In genomic region chr1:89751344-89751743, GRCm38 (mm10) we compare ENCODE assay signal across 9 mouse cellular contexts.
DNase-seq lines count a peak whose midpoint lies in the region; ATAC-seq and TF ChIP-seq lines count a peak whose summit lies in the region.
"Had no signal": no experiment of that assay in that cellular context is flagged by ENCODE, and none has a peak within 500 bp of the region (broad histone marks: within the 10 kb centered on the region; RNA-seq: fewer than 3 reads in every experiment).

No protein-coding gene starts in this region.

- H3K27me3 ChIP-seq in hindbrain, embryonic 11.5 days (ENCODE audit: control insufficient read depth, insufficient read depth, low read length), result peaks cover 3% of the 10 kb centered on the region; the same call in 1 of the 2 replicates
- peaks cover 16% of the 10 kb centered on the region for H3K27me3 ChIP-seq in kidney, embryonic 16.5 days (ENCODE audit: insufficient read depth, low read length)
- H3K27me3 ChIP-seq in neural tube, embryonic 13.5 days, result no peaks in the 10 kb centered on the region; the same call in 1 of the 2 replicates

- H3K9me3 ChIP-seq in hindbrain, embryonic 11.5 days (ENCODE audit: control insufficient read depth, low read length), result no peaks in the 10 kb centered on the region
- H3K9me3 ChIP-seq in kidney, embryonic 16.5 days (ENCODE audit: low read length), result no peaks in the 10 kb centered on the region; the same call in 1 of the 2 replicates
- H3K9me3 ChIP-seq in neural tube, embryonic 13.5 days, result no peaks in the 10 kb centered on the region

- peak overlapping the region; percentile 22 for H3K4me2 ChIP-seq in hindbrain, embryonic 11.5 days (replicated peaks; ENCODE audit: low read depth, low read length)
- H3K4me2 ChIP-seq in kidney, embryonic 16.5 days (replicated peaks; ENCODE audit: low read depth, low read length), result peak overlapping the region; percentile 48
- H3K4me2 ChIP-seq in neural tube, embryonic 13.5 days, result peak overlapping the region; percentile 45

- peaks cover 10% of the 10 kb centered on the region for H3K4me1 ChIP-seq in hindbrain, embryonic 11.5 days (replicated peaks; ENCODE audit: control insufficient read depth, insufficient read depth, low read length)
- peaks cover 21% of the 10 kb centered on the region for H3K4me1 ChIP-seq in kidney, embryonic 16.5 days (ENCODE audit: insufficient read depth, low read length)
- peaks cover 57% of the 10 kb centered on the region for H3K4me1 ChIP-seq in neural tube, embryonic 13.5 days (replicated peaks)

- no peak for DNase-seq in layer of hippocampus, adult 2 months (ENCODE audit: low spot score in 2 of 2)
- no peak for DNase-seq in layer of hippocampus, postnatal 25 days (ENCODE audit: extremely low spot score in 1 of 2, low spot score in 1 of 2)
- peak; percentile 31 for DNase-seq in hindbrain, embryonic 11.5 days (ENCODE audit: low spot score)
- DNase-seq in layer of hippocampus, adult 11-12 months (ENCODE audit: low spot score), result no peak

- no peak overlapping the region for H3K27ac ChIP-seq in layer of hippocampus, adult 2 months
- peak overlapping the region; percentile 10; the same call in 1 of the 2 replicates for H3K27ac ChIP-seq in hindbrain, embryonic 11.5 days (ENCODE audit: low read depth, low read length)
- no peak overlapping the region for H3K27ac ChIP-seq in kidney, embryonic 16.5 days (ENCODE audit: low read length)
- H3K27ac ChIP-seq in neural tube, embryonic 13.5 days (replicated peaks), result peak overlapping the region; percentile 81
- H3K27ac ChIP-seq: macrophage had no signal

- no peak overlapping the region for H3K9ac ChIP-seq in hindbrain, embryonic 11.5 days (ENCODE audit: low read depth, low read length)
- H3K9ac ChIP-seq in kidney, embryonic 16.5 days (replicated peaks; ENCODE audit: low read length), result no peak overlapping the region
- H3K9ac ChIP-seq in neural tube, embryonic 13.5 days, result no peak overlapping the region

- H3K36me3 ChIP-seq in hindbrain, embryonic 11.5 days (ENCODE audit: control insufficient read depth, insufficient read depth, low read length), result no peaks in the 10 kb centered on the region
- H3K36me3 ChIP-seq in kidney, embryonic 16.5 days (ENCODE audit: insufficient read depth, low read length), result no peaks in the 10 kb centered on the region
- H3K36me3 ChIP-seq in neural tube, embryonic 13.5 days, result 0 out of 2 replicates have a peak, but pooled peaks cover 4% of the 10 kb centered on the region

- peak; percentile 55 for ATAC-seq in hindbrain, embryonic 11.5 days (ENCODE audit: low FRiP score)
- ATAC-seq in kidney, embryonic 16.5 days (ENCODE audit: low FRiP score, low TSS enrichment), result no peak
- ATAC-seq in neural tube, embryonic 13.5 days (ENCODE audit: low read depth), result peak; percentile 28; the same call in 1 of the 2 replicates
- ATAC-seq in erythroblast, adult 5-6 weeks (replicated peaks; ENCODE audit: low FRiP score, poor library complexity, severe bottlenecking), result no peak
- ATAC-seq: activated CD4-positive, CD25-positive, alpha-beta regulatory T cell, adult 4 months had no signal

- H3K4me3 ChIP-seq in layer of hippocampus, adult 2 months, result peak overlapping the region; percentile 28
- H3K4me3 ChIP-seq in hindbrain, embryonic 11.5 days (ENCODE audit: low read depth, low read length), result no peak overlapping the region
- no peak overlapping the region for H3K4me3 ChIP-seq in kidney, embryonic 16.5 days (ENCODE audit: low read length)
- H3K4me3 ChIP-seq in neural tube, embryonic 13.5 days, result no peak overlapping the region

- no peak for TF ChIP-seq CTCF in layer of hippocampus, adult 2 months (conservative IDR thresholded peaks at IDR 0.05)

- 59% methylated on average over 11 of the region's 11 CpGs for WGBS in hindbrain, embryonic 11.5 days
- 54% methylated on average over 11 of the region's 11 CpGs for WGBS in kidney, embryonic 16.5 days
- WGBS in neural tube, embryonic 13.5 days, result 40% methylated on average over 11 of the region's 11 CpGs

Comparison
In these comparisons a context has a peak if more than half of its experiments do, and no peak if none do; other contexts are left out.
1. H3K27ac ChIP-seq: peak in hindbrain, embryonic 11.5 days (single experiment) and neural tube, embryonic 13.5 days (single experiment); none in layer of hippocampus, adult 2 months (single experiment) and kidney, embryonic 16.5 days (single experiment).
2. ATAC-seq: peak in hindbrain, embryonic 11.5 days (single experiment) and neural tube, embryonic 13.5 days (single experiment); none in kidney, embryonic 16.5 days (single experiment) and erythroblast, adult 5-6 weeks (single experiment).
3. Peak in every context shown above with its lines, with median percentiles within 50 percentile points of each other: H3K4me2 ChIP-seq.